Mouse (Mus musculus) bone marrow macrophage, adult 2 months (primary cell): Measurements from ENCODE around the gene Srsf9. TPM values are rescaled to one million over a fixed set of nuclear protein-coding genes. Genes with fewer than 3 reads are reported as not detected.
"Not testable (repeated sequence)": the region's sequence is repeated elsewhere in the genome, so short reads cannot be mapped to it uniquely, and the experiment has no call there.

Source experiments
- H3K27ac ChIP-seq: 2 replicates; pipeline ENCODE4 v1.5.1; 2012; ENCODE audit warnings: low read depth, low read length; ENCODE audit not compliant: insufficient read depth
- H3K4me1 ChIP-seq: 2 replicates; pipeline ENCODE4 v1.6.1; 2012; ENCODE audit warnings: low read length; ENCODE audit not compliant: control insufficient read depth, insufficient read depth
- H3K4me3 ChIP-seq: 2 replicates; pipeline ENCODE4 v1.5.1; 2012; ENCODE audit warnings: mild to moderate bottlenecking, low read length, moderate library complexity; ENCODE audit not compliant: insufficient read depth
- CTCF ChIP-seq: IDR thresholded peaks from 2 replicates; pipeline ENCODE4 v1.5.1; 2012; ENCODE audit warnings: low read depth, mild to moderate bottlenecking, low read length, moderate library complexity
- POLR2A ChIP-seq: IDR thresholded peaks from 2 replicates; pipeline ENCODE4 v1.6.1; 2012; ENCODE audit warnings: mild to moderate bottlenecking, low read depth, low read length, borderline replicate concordance
- polyA plus RNA-seq: library from polyadenylated mRNA; stranded (reverse); fragments of >200 nt; gene quantifications from 2 replicates; pipeline ENCODE4 v1.2.4, GENCODE M21; 2012; ENCODE audit not compliant: missing spikeins, insufficient read depth, insufficient read length

The Srsf9 gene
- polyA plus RNA-seq, 1 experiment: 114 TPM

GRCm38 (mm10) chr5:115371736-115372135, 44.8 kb downstream of the Srsf9 start:
- Histone ChIP-seq H3K4me3 (no peak overlapping the region), H3K4me1 (no peaks in the 10 kb centered on the region), H3K27ac (no peak overlapping the region)
- TF ChIP-seq CTCF: no peak
- TF ChIP-seq POLR2A: no peak

GRCm38 (mm10) chr5:115373441-115374203, 46.6 kb downstream of the Srsf9 start:
- no peaks in the 10 kb centered on the region for H3K4me1 ChIP-seq
- no peak for TF ChIP-seq CTCF
- no peak for TF ChIP-seq POLR2A
- no peak overlapping the region for H3K4me3 ChIP-seq
- no peak overlapping the region for H3K27ac ChIP-seq

- no peak overlapping the region for H3K27ac ChIP-seq
- no peak overlapping the region for H3K4me3 ChIP-seq
- TF ChIP-seq CTCF (no peak), POLR2A (no peak)
- H3K4me1 ChIP-seq: no peaks in the 10 kb centered on the region
Measured at GRCm38 (mm10) chr5:115374204-115374820, 47.3 kb downstream of the Srsf9 start.

- TF ChIP-seq POLR2A (no peak), CTCF (no peak)
- H3K4me3 ChIP-seq: no peak overlapping the region
- H3K27ac ChIP-seq: no peak overlapping the region
- H3K4me1 ChIP-seq: no peaks in the 10 kb centered on the region
Measured at GRCm38 (mm10) chr5:115375436-115375835, 48.5 kb downstream of the Srsf9 start.

- not testable (repeated sequence) for H3K4me3 ChIP-seq, H3K4me1 ChIP-seq, H3K27ac ChIP-seq
Measured at GRCm38 (mm10) chr5:115378882-115379281, 51.9 kb downstream of the Srsf9 start.

Other genes starting within 250 kb of the Srsf9 start
- not detected in 2 replicates for gene Gm10401, start 228.9 kb upstream of the Srsf9 start, polyA plus RNA-seq
- 22.3 and 22.7 TPM in 2 replicates for gene Acads, start 207.8 kb upstream of the Srsf9 start, polyA plus RNA-seq
- 5.2 and 6.1 TPM in 2 replicates for gene Unc119b, start 192.2 kb upstream of the Srsf9 start, polyA plus RNA-seq
- gene Mlec, start 169.0 kb upstream of the Srsf9 start, polyA plus RNA-seq: 54.3 and 60.3 TPM in 2 replicates
- gene Cabp1, start 132.8 kb upstream of the Srsf9 start, polyA plus RNA-seq: not detected in 2 replicates
- 38.3 and 54.2 TPM in 2 replicates for gene Pop5, start 91.3 kb upstream of the Srsf9 start, polyA plus RNA-seq
- 94.9 and 105 TPM in 2 replicates for gene Rnf10, start 54.3 kb upstream of the Srsf9 start, polyA plus RNA-seq
- gene Coq5, start 47.5 kb upstream of the Srsf9 start, polyA plus RNA-seq: 21.4 and 25.6 TPM in 2 replicates
- gene Dynll1, start 26.2 kb upstream of the Srsf9 start, polyA plus RNA-seq: 238 and 243 TPM in 2 replicates
- 28.8 and 31.4 TPM in 2 replicates for gene Gatc, start 14.0 kb downstream of the Srsf9 start, polyA plus RNA-seq
- 60.2 and 68.9 TPM in 2 replicates for gene Triap1, start 14.0 kb downstream of the Srsf9 start, polyA plus RNA-seq
- 445 and 473 TPM in 2 replicates for gene Cox6a1, start 21.8 kb downstream of the Srsf9 start, polyA plus RNA-seq
- gene Msi1, start 102.4 kb downstream of the Srsf9 start, polyA plus RNA-seq: 0.44 TPM in 1 of 2 replicates, not detected in the other
- not detected in 2 replicates for gene Pla2g1b, start 139.1 kb downstream of the Srsf9 start, polyA plus RNA-seq
- 15.6 and 17.8 TPM in 2 replicates for gene Sirt4, start 157.5 kb downstream of the Srsf9 start, polyA plus RNA-seq
- 109 and 121 TPM in 2 replicates for gene Pxn, start 179.5 kb downstream of the Srsf9 start, polyA plus RNA-seq
- 1,563 and 1,614 TPM in 2 replicates for gene Rplp0, start 232.3 kb downstream of the Srsf9 start, polyA plus RNA-seq
- gene Gcn1l1, start 238.1 kb downstream of the Srsf9 start, polyA plus RNA-seq: 20.3 and 21.0 TPM in 2 replicates